Mouse (Mus musculus): ENCODE measurements around the gene Olfr734.

The Olfr734 gene

DNA sequence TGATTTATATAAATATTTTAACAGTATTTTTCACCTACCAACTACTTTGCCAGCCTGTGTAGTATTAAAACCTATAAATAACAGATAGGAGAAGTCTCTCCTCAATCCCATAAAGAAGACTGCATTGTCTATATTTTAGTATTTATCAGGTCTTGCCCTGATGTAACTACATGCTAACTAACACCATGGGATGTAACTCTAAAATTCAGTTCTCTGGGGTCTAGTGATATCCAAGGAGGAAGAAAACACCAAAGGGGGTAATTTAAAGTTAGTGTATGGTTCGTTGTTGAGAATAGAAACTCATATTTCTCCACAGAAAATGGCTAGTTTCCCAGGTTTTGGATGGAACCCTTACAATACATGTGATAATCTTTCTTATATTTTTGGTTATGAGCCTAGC, at the start of gene Olfr734:
Olfr734 (minus strand) TSS at position 101 of the 400 bp plus-strand sequence.
- H3K27me3 ChIP-seq (ENCODE audit: control insufficient read depth, insufficient read depth, low read length, poor library complexity, severe bottlenecking): no peaks in the 10 kb centered on the region
- no peak for DNase-seq (ENCODE audit: low read depth, low spot score)
- no peaks in the 10 kb centered on the region for H3K36me3 ChIP-seq (ENCODE audit: control insufficient read depth, insufficient read depth, low read length, poor library complexity, severe bottlenecking)

DNA sequence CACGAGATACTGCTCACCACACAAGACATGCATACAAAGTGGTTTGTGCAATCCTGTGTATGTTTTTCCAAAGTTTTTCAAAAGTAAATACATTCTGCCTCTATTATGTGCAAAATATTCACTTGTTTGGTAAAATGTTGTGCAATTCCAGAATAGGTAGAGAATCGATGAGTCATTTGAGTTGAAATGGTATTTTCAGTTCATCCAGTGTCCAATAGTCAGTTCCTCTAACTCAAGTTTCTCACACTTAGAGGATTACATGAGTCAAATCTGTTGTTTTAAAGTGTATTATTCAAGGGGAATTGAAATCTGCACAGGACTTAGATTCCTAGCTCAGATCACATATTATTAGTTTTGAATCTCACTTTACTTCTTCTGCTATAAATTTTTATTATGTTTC, 37.0 kb upstream of the Olfr734 start:
- DNase-seq (ENCODE audit: low read depth, low spot score): no peak
- Histone ChIP-seq H3K27me3 (ENCODE audit: control insufficient read depth, insufficient read depth, low read length, poor library complexity, severe bottlenecking) (no peaks in the 10 kb centered on the region), H3K36me3 (ENCODE audit: control insufficient read depth, insufficient read depth, low read length, poor library complexity, severe bottlenecking) (no peaks in the 10 kb centered on the region)

GRCm38 (mm10) chr14:50360480-50360879, 33.9 kb upstream of the Olfr734 start:
- no peaks in the 10 kb centered on the region for H3K27me3 ChIP-seq (ENCODE audit: control insufficient read depth, insufficient read depth, low read length, poor library complexity, severe bottlenecking)
- DNase-seq (ENCODE audit: low read depth, low spot score): no peak
- no peaks in the 10 kb centered on the region for H3K36me3 ChIP-seq (ENCODE audit: control insufficient read depth, insufficient read depth, low read length, poor library complexity, severe bottlenecking)

DNA sequence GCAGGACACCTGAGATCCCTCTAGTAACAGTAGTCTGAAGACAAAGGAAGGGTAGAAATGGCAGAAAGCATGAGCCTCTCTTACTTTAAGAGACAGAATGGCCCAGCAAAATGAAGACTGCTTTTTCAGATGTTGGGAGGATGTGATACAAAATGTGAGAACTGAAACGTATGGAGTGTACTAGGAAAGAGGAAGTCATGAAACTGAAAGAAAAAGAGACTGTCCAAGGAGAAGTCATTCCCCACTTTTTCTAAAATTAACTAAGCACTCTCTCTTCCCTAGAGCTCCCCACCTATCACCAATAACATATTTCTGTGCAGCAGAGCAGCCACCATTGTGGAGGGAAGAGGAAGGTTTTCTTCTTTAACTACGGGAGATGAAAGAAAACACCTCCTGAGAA, 31.0 kb upstream of the Olfr734 start, which contains the start of gene Tlr11:
Tlr11 (plus strand) TSS at position 322 of the 400 bp plus-strand sequence.
- Histone ChIP-seq H3K36me3 (ENCODE audit: control insufficient read depth, insufficient read depth, low read length, poor library complexity, severe bottlenecking) (no peaks in the 10 kb centered on the region), H3K27me3 (ENCODE audit: control insufficient read depth, insufficient read depth, low read length, poor library complexity, severe bottlenecking) (no peaks in the 10 kb centered on the region)
- no peak for DNase-seq (ENCODE audit: low read depth, low spot score)

GRCm38 (mm10) chr14:50356725-50357124, 30.2 kb upstream of the Olfr734 start:
- no peaks in the 10 kb centered on the region for H3K36me3 ChIP-seq (ENCODE audit: control insufficient read depth, insufficient read depth, low read length, poor library complexity, severe bottlenecking)
- no peaks in the 10 kb centered on the region for H3K27me3 ChIP-seq (ENCODE audit: control insufficient read depth, insufficient read depth, low read length, poor library complexity, severe bottlenecking)
- no peak for DNase-seq (ENCODE audit: low read depth, low spot score)

DNA sequence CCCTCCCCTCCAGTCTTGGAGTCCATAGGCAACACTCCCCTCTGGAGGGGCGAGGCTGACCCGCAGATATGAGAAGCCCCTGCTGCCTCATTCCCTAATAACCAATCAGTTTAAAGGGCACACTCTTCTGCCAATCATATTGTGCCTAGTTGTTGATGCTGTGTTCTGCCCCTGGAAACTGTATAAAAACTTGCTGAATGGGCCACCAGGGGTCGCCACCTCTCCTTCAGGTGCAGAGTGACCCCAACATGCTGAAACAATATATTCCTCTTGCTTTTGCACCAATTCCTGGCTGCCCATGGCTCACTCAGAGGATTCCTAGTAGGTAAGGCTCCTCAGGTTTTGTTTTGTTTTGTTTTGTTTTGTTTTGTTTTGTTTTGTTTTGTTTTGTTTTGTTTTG, 25.9 kb upstream of the Olfr734 start:
- Histone ChIP-seq H3K36me3 (ENCODE audit: control insufficient read depth, insufficient read depth, low read length, poor library complexity, severe bottlenecking) (no peaks in the 10 kb centered on the region), H3K27me3 (ENCODE audit: control insufficient read depth, insufficient read depth, low read length, poor library complexity, severe bottlenecking) (no peaks in the 10 kb centered on the region)
- DNase-seq (ENCODE audit: low read depth, low spot score): peak; percentile 7

- Histone ChIP-seq H3K27me3 (ENCODE audit: control insufficient read depth, insufficient read depth, low read length, poor library complexity, severe bottlenecking) (no peaks in the 10 kb centered on the region), H3K36me3 (ENCODE audit: control insufficient read depth, insufficient read depth, low read length, poor library complexity, severe bottlenecking) (no peaks in the 10 kb centered on the region)
- no peak for DNase-seq (ENCODE audit: low read depth, low spot score)
Measured at GRCm38 (mm10) chr14:50348796-50349195, 22.2 kb upstream of the Olfr734 start, which contains the start of gene Olfr735. TSS of gene Olfr735 (minus strand) at chr14:50348872.

GRCm38 (mm10) chr14:50301422-50301821, 25.1 kb downstream of the Olfr734 start, which contains the start of gene Olfr733:
TSS of gene Olfr733 (minus strand) at chr14:50301522.
- H3K36me3 ChIP-seq (ENCODE audit: control insufficient read depth, insufficient read depth, low read length, poor library complexity, severe bottlenecking): no peaks in the 10 kb centered on the region
- no peak for DNase-seq (ENCODE audit: low read depth, low spot score)
- no peaks in the 10 kb centered on the region for H3K27me3 ChIP-seq (ENCODE audit: control insufficient read depth, insufficient read depth, low read length, poor library complexity, severe bottlenecking)

DNA sequence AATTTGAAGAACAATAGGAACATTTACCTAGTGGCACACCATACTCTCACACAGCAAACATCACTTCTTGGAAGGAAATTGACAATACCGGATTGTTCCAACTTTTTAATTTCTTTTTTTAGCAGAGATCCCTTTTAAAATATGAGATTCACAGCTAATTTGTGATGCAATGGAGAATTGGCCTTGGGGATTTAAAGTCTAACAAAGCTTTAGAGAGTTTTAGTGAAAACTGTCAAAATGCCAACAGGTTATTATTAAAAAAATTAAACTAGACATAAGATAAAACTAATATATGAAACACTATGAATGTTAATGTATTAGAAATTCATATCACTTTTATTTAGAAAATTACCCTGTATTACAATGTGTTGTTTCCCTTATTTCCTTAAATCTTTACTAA, 42.5 kb downstream of the Olfr734 start, which contains the start of gene Olfr732:
Olfr732 (minus strand) TSS at position 101 of the 400 bp plus-strand sequence.
- no peaks in the 10 kb centered on the region for H3K27me3 ChIP-seq (ENCODE audit: control insufficient read depth, insufficient read depth, low read length, poor library complexity, severe bottlenecking)
- no peak for DNase-seq (ENCODE audit: low read depth, low spot score)
- no peaks in the 10 kb centered on the region for H3K36me3 ChIP-seq (ENCODE audit: control insufficient read depth, insufficient read depth, low read length, poor library complexity, severe bottlenecking)

Data from splenic B cell, adult 2 months (primary cell).